Mouse (Mus musculus): Measurements from ENCODE around the gene Ces2f.

DNA sequence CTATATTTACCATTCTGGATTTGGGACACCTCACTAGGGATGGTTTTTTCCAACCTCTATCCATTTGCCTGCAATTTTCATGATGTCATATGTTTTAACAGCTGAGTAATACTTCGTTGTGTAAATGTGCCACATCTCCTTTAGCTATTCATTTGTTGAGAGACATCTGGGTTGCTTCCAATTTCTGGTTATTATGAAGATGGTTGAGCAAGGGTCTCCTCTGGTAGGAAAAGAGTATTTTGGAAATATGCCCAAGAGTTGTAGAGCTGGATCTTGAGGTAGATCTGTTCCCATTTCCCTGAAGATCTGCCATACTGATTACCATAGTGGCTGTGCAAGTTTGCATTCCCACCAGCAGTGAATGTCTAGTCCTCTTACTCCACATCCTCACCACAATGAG, 40.0 kb upstream of the Ces2f start:
- no peak for TF ChIP-seq CTCF (IDR thresholded peaks at IDR 0.05; ENCODE audit: insufficient read depth, low read length)
- TF ChIP-seq POLR2A (IDR thresholded peaks at IDR 0.05; ENCODE audit: borderline replicate concordance, extremely low read depth, low read depth, low read length): no peak
